Mouse (Mus musculus) gastrocnemius, postnatal 10 days (tissue): ENCODE data around the gene Cd300a. TPM values are rescaled to one million over a fixed set of nuclear protein-coding genes. Genes with fewer than 3 reads are reported as not detected.
A peak's percentile ranks its signal among the peaks of the same experiment; 100 is the strongest.

Experiments
- DNase-seq: peaks from one replicate; pipeline ENCODE4 v3.0.0; 2021; ENCODE audit warnings: mixed read lengths
- total RNA-seq, 2 experiments: library from RNA; stranded (reverse); gene quantifications; 2 replicates each; pipeline ENCODE4 v1.2.3; 2021

Cd300a gene
- total RNA-seq, 2 experiments from 2014 or later, result 1.1 to 1.2 TPM

GRCm38 (mm10) chr11:114866486-114867360 lies 23.1 kb upstream of the Cd300a start:
- peak; percentile 34 for DNase-seq

GRCm38 (mm10) chr11:114867361-114868235 lies 22.2 kb upstream of the Cd300a start:
- no peak for DNase-seq

GRCm38 (mm10) chr11:114868280-114868679 lies 21.6 kb upstream of the Cd300a start:
- DNase-seq, result no peak

- no peak for DNase-seq
Measured at GRCm38 (mm10) chr11:114869787-114870186, 20.1 kb upstream of the Cd300a start.

GRCm38 (mm10) chr11:114871540-114871939 lies 18.3 kb upstream of the Cd300a start:
- no peak for DNase-seq

- DNase-seq, result no peak
Measured at GRCm38 (mm10) chr11:114873022-114873817, 16.6 kb upstream of the Cd300a start.

- no peak for DNase-seq
Measured at GRCm38 (mm10) chr11:114874226-114875145, 15.4 kb upstream of the Cd300a start.

GRCm38 (mm10) chr11:114875301-114875801 lies 14.5 kb upstream of the Cd300a start:
- DNase-seq, result no peak

- no peak for DNase-seq
Measured at GRCm38 (mm10) chr11:114876176-114876575, 13.7 kb upstream of the Cd300a start.

- no peak for DNase-seq
Measured at GRCm38 (mm10) chr11:114876621-114877020, 13.2 kb upstream of the Cd300a start.

GRCm38 (mm10) chr11:114877145-114877544 lies 12.7 kb upstream of the Cd300a start:
- DNase-seq, result peak; percentile 42

- no peak for DNase-seq
Measured at GRCm38 (mm10) chr11:114879666-114880065, 10.2 kb upstream of the Cd300a start.

GRCm38 (mm10) chr11:114880185-114880584 lies 9.7 kb upstream of the Cd300a start:
- DNase-seq, result no peak

GRCm38 (mm10) chr11:114880589-114880988 lies 9.3 kb upstream of the Cd300a start:
- no peak for DNase-seq

GRCm38 (mm10) chr11:114883251-114883789 lies 6.5 kb upstream of the Cd300a start:
- no peak for DNase-seq

- no peak for DNase-seq
Measured at GRCm38 (mm10) chr11:114884380-114885100, 5.3 kb upstream of the Cd300a start.

GRCm38 (mm10) chr11:114890542-114890941 lies 701 bp downstream of the Cd300a start:
- no peak for DNase-seq

GRCm38 (mm10) chr11:114896085-114896484 lies 6.2 kb downstream of the Cd300a start:
- no peak for DNase-seq

GRCm38 (mm10) chr11:114898026-114898425 lies 8.2 kb downstream of the Cd300a start:
- DNase-seq, result no peak

GRCm38 (mm10) chr11:114903224-114903623 lies 13.4 kb downstream of the Cd300a start:
- no peak for DNase-seq
